Mouse (Mus musculus): ENCODE results near the gene Cib4. TPM values are rescaled to one million over a fixed set of nuclear protein-coding genes. Genes with fewer than 3 reads are reported as not detected.

Cib4 gene
- polyA plus RNA-seq, 1 experiment from 2014 or later: not detected

DNA sequence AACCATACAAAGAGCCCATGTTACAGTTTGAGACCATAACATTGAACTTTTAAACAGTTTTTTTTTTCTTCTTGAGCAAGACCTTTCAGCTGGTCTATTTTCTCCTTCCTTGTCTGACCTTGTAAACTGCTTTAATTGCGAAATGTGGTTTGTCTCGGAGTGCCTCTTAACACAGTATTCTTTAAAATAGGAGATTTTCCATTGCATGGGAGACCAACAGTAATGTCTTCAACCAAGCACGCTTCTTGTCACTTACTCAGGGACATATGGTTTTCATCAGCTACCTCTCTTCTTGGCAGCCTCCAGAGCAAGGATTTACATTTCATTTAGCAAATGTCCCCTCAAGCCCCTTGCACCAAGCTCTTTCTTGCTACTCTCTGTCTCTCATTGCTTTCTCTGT, 10.6 kb upstream of the Cib4 start:
- Histone ChIP-seq H3K27ac (replicated peaks) (no peak overlapping the region), H3K4me3 (no peak overlapping the region), H3K4me1 (0 out of 2 replicates have a peak, but pooled peaks cover 5% of the 10 kb centered on the region), H3K27me3 (ENCODE audit: low read depth, poor library complexity, severe bottlenecking) (0 out of 2 replicates have a peak, but pooled peaks cover 4% of the 10 kb centered on the region), H3K36me3 (no peaks in the 10 kb centered on the region), H3K9me3 (replicated peaks) (no peaks in the 10 kb centered on the region)
- DNase-seq (ENCODE audit: low spot score): no peak
- 81% methylated on average over 3 of the region's 3 CpGs for WGBS

GRCm38 (mm10) chr5:30554981-30555380, 9.3 kb upstream of the Cib4 start:
- H3K36me3 ChIP-seq: no peaks in the 10 kb centered on the region
- DNase-seq (ENCODE audit: low spot score): no peak
- WGBS: 81% methylated on average over 8 of the region's 8 CpGs

DNA sequence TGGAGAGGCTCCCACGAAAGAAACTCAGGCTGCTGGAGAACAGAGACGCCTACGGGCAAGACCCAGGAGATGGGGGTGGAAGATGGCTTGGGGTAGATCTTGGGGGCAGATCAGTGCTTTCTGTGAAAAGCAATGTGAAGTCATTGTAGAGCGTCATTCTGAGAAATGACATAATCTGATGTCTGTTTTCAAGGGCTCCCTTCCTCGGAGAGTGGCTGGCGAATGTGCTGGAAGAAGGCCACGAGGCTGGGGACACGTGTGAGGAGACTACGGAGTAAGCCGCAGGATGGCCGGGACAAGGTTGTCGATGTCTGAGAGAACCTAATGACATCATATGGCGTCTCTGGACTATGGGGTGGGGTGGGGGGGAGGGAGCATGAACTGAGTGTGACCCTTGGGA, 8.3 kb upstream of the Cib4 start:
- no peaks in the 10 kb centered on the region for H3K36me3 ChIP-seq
- 0 out of 2 replicates have a peak, but pooled peaks cover 4% of the 10 kb centered on the region for H3K27me3 ChIP-seq (ENCODE audit: low read depth, poor library complexity, severe bottlenecking)
- WGBS: 94% methylated on average over 13 of the region's 13 CpGs

More at GRCm38 (mm10) chr5:30554981-30555380, 9.3 kb upstream of the Cib4 start:
- Histone ChIP-seq H3K27ac (replicated peaks) (no peak overlapping the region), H3K4me3 (no peak overlapping the region), H3K27me3 (ENCODE audit: low read depth, poor library complexity, severe bottlenecking) (0 out of 2 replicates have a peak, but pooled peaks cover 4% of the 10 kb centered on the region), H3K9me3 (replicated peaks) (no peaks in the 10 kb centered on the region), H3K4me1 (0 out of 2 replicates have a peak, but pooled peaks cover 12% of the 10 kb centered on the region)

DNA sequence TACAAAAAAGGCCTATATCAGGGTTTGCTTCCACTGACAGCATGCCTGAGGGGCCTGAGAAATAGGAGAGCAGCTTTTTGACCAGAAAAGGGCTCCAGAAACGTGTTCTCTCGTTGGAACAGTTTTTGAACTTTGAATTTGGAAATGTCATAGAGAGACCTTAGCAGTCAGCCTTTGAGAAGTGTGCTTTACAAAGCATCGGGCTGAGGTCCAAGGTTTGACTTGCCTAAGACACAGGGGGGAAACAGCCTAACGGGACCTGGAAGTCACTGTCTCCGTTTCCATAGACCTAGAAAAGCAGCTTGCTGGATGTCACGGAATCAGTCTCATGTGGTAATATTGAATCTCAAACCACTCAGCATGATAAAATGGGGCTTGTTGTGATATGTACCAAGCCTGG, 6.4 kb upstream of the Cib4 start:
- Histone ChIP-seq H3K4me1 (0 out of 2 replicates have a peak, but pooled peaks cover 12% of the 10 kb centered on the region), H3K27ac (replicated peaks) (no peak overlapping the region), H3K4me3 (no peak overlapping the region), H3K36me3 (no peaks in the 10 kb centered on the region), H3K9me3 (replicated peaks) (no peaks in the 10 kb centered on the region), H3K27me3 (ENCODE audit: low read depth, poor library complexity, severe bottlenecking) (no peaks in the 10 kb centered on the region)
- 88% methylated on average over 6 of the region's 6 CpGs for WGBS
- DNase-seq (ENCODE audit: low spot score): no peak

More for the DNA sequence above, 8.3 kb upstream of the Cib4 start:
- Histone ChIP-seq H3K4me1 (0 out of 2 replicates have a peak, but pooled peaks cover 12% of the 10 kb centered on the region), H3K9me3 (replicated peaks) (no peaks in the 10 kb centered on the region), H3K4me3 (no peak overlapping the region), H3K27ac (replicated peaks) (no peak overlapping the region)
- no peak for DNase-seq (ENCODE audit: low spot score)

GRCm38 (mm10) chr5:30551022-30551638, 5.5 kb upstream of the Cib4 start:
- no peaks in the 10 kb centered on the region for H3K27me3 ChIP-seq (ENCODE audit: low read depth, poor library complexity, severe bottlenecking)

DNA sequence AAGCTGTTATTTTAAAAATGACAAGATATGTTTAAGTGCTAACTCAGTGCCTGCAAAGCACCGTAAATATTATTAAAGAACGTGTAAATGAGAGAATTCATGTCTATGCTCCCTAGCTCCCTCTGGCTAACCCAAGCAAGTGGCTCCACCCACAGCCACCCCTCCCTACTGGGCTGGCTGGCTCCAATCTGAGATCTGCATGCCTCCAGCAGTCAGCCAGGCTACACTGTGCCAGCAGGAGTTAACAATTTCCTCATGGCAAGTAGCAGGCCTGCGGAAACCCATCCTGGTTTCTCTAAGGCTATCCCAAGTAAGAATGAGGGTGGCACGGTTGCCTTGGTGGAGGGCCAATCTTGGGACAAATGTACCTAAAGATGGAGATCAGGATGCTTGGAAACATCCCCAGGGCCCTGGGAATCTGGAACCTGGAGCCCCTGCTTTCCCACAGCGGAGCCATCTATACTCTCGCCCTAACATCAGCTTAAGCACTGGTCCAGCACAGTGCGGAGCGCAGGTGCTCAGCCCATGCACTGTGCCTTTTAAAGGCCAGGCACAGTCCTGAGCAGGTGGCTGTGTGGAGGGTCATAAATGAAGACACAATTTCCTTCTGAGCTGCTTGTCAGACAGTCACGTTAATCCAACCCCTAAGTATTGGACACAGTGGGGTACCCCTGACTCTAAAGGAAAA, 4.8 kb upstream of the Cib4 start:
- no peak overlapping the region for H3K4me3 ChIP-seq
- WGBS: 68% methylated on average over 9 of the region's 9 CpGs
- H3K27me3 ChIP-seq (ENCODE audit: low read depth, poor library complexity, severe bottlenecking): no peaks in the 10 kb centered on the region
- H3K36me3 ChIP-seq: no peaks in the 10 kb centered on the region
- H3K4me1 ChIP-seq: 0 out of 2 replicates have a peak, but pooled peaks cover 15% of the 10 kb centered on the region
- no peaks in the 10 kb centered on the region for H3K9me3 ChIP-seq (replicated peaks)
- no peak overlapping the region for H3K27ac ChIP-seq (replicated peaks)
- no peak for DNase-seq (ENCODE audit: low spot score)

More at GRCm38 (mm10) chr5:30551022-30551638, 5.5 kb upstream of the Cib4 start:
- Histone ChIP-seq H3K36me3 (no peaks in the 10 kb centered on the region), H3K27ac (replicated peaks) (no peak overlapping the region), H3K4me1 (0 out of 2 replicates have a peak, but pooled peaks cover 12% of the 10 kb centered on the region), H3K9me3 (replicated peaks) (no peaks in the 10 kb centered on the region), H3K4me3 (no peak overlapping the region)
- 84% methylated on average over 8 of the region's 8 CpGs for WGBS
- DNase-seq (ENCODE audit: low spot score): no peak

DNA sequence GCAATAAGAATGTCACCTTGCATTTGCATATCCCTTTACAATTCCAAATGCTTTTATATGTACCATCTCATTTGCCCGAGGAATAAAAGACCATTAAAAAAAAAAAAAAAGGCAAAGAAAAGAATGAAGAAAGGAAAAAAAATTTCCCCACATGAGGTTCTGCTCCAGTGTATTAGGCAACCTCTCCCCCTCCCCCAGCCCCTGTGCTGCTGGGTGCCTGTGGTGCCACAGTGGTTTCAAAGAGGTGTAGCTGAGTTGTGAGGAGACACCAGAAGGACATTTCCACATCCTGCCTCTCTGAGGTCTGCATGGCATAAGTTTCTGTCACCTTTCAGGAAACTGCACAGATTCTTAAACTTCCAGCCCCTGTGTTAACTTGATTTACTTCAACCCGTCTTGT, 3.0 kb upstream of the Cib4 start:
- Histone ChIP-seq H3K27me3 (ENCODE audit: low read depth, poor library complexity, severe bottlenecking) (no peaks in the 10 kb centered on the region; the same call in 1 of the 2 replicates), H3K36me3 (no peaks in the 10 kb centered on the region), H3K4me1 (0 out of 2 replicates have a peak, but pooled peaks cover 10% of the 10 kb centered on the region), H3K4me3 (no peak overlapping the region), H3K9me3 (replicated peaks) (no peaks in the 10 kb centered on the region), H3K27ac (replicated peaks) (no peak overlapping the region)
- 77% methylated on average over 2 of the region's 2 CpGs for WGBS
- no peak for DNase-seq (ENCODE audit: low spot score)

DNA sequence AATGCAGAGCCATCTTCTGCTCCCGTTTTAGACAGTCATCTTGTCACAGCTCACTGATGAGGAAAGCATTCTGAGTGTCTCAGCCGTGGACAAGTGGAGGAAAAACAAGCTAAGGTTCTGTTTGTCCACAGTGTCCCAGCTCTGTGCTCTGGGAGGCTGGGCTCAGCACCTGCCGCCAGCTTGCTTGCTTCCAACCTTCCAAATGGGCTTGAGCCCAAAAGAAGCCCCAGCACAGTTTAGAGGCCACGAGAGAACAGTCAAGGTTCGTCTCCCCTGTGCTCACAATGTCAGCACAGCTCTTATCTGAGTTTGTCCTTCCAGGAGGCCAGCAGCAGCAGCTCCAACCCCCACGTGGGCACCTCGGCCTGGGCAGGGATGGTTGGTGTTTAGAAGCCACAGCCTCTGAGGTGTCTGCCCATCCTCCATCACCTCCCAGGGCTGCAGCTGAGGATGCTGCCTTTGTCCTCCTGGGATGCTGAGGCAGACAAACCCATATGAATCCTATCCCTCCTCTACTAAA, 9.5 kb downstream of the Cib4 start:
- no peak for DNase-seq (ENCODE audit: low spot score)
- Histone ChIP-seq H3K27ac (replicated peaks) (no peak overlapping the region), H3K36me3 (no peaks in the 10 kb centered on the region), H3K9me3 (replicated peaks) (no peaks in the 10 kb centered on the region), H3K4me1 (no peaks in the 10 kb centered on the region), H3K4me3 (no peak overlapping the region), H3K27me3 (ENCODE audit: low read depth, poor library complexity, severe bottlenecking) (no peaks in the 10 kb centered on the region)
- WGBS: 67% methylated on average over 7 of the region's 7 CpGs

GRCm38 (mm10) chr5:30534637-30535036, 11.0 kb downstream of the Cib4 start:
- Histone ChIP-seq H3K9me3 (replicated peaks) (no peaks in the 10 kb centered on the region), H3K27ac (replicated peaks) (no peak overlapping the region), H3K36me3 (no peaks in the 10 kb centered on the region), H3K27me3 (ENCODE audit: low read depth, poor library complexity, severe bottlenecking) (no peaks in the 10 kb centered on the region), H3K4me1 (no peaks in the 10 kb centered on the region), H3K4me3 (no peak overlapping the region)
- no peak for DNase-seq (ENCODE audit: low spot score)
- WGBS: 86% methylated on average over 6 of the region's 6 CpGs

- H3K4me3 ChIP-seq: no peak overlapping the region
- H3K36me3 ChIP-seq: no peaks in the 10 kb centered on the region
- no peak for DNase-seq (ENCODE audit: low spot score)
- peaks cover 16% of the 10 kb centered on the region for H3K4me1 ChIP-seq
- no peaks in the 10 kb centered on the region for H3K9me3 ChIP-seq (replicated peaks)
- H3K27me3 ChIP-seq (ENCODE audit: low read depth, poor library complexity, severe bottlenecking): peaks cover 15% of the 10 kb centered on the region
- 55% methylated on average over 4 of the region's 4 CpGs for WGBS
- no peak overlapping the region for H3K27ac ChIP-seq (replicated peaks)
Observed at GRCm38 (mm10) chr5:30528906-30529305, 16.7 kb downstream of the Cib4 start.

GRCm38 (mm10) chr5:30527129-30527528, 18.5 kb downstream of the Cib4 start:
- DNase-seq (ENCODE audit: low spot score): no peak
- 87% methylated on average over 5 of the region's 5 CpGs for WGBS

GRCm38 (mm10) chr5:30525920-30526836, 19.5 kb downstream of the Cib4 start:
- peaks cover 15% of the 10 kb centered on the region for H3K27me3 ChIP-seq (ENCODE audit: low read depth, poor library complexity, severe bottlenecking)
- peaks cover 24% of the 10 kb centered on the region for H3K4me1 ChIP-seq
- no peak for DNase-seq (ENCODE audit: low spot score)
- 24% methylated on average over 12 of the region's 12 CpGs for WGBS
- no peaks in the 10 kb centered on the region for H3K36me3 ChIP-seq
- H3K27ac ChIP-seq (replicated peaks): peak overlapping the region; percentile 33
- no peaks in the 10 kb centered on the region for H3K9me3 ChIP-seq (replicated peaks)
- H3K4me3 ChIP-seq: no peak overlapping the region

More at GRCm38 (mm10) chr5:30527129-30527528, 18.5 kb downstream of the Cib4 start:
- no peak overlapping the region; the same call in 1 of the 2 replicates for H3K27ac ChIP-seq (replicated peaks)
- peaks cover 15% of the 10 kb centered on the region for H3K27me3 ChIP-seq (ENCODE audit: low read depth, poor library complexity, severe bottlenecking)
- H3K36me3 ChIP-seq: no peaks in the 10 kb centered on the region
- no peak overlapping the region for H3K4me3 ChIP-seq
- H3K4me1 ChIP-seq: peaks cover 24% of the 10 kb centered on the region
- H3K9me3 ChIP-seq (replicated peaks): no peaks in the 10 kb centered on the region
